Mouse (Mus musculus) lung, embryonic 15.5 days (tissue): ENCODE measurements at regions not wholly inside any gene's neighbourhood (a gene's known extent, or its start where the extent isn't known, plus 50 kb on each side); places are given as distances from the start of the nearest gene placed in this dataset.

Experiments used
- ATAC-seq: fragments of 200-750 bp; cut with Nextera tagmentation; 2 replicates; pipeline ENCODE4 v1.8.0; 2017; ENCODE audit warnings: moderate number of reproducible peaks, borderline replicate concordance; ENCODE audit not compliant: low FRiP score, low TSS enrichment; ENCODE audit errors: extremely low read depth
- H3K27ac ChIP-seq: fragments of 300-500 bp; sonication (generic); 2 replicates; pipeline ENCODE4 v1.5.1; 2015; ENCODE audit warnings: moderate library complexity, mild to moderate bottlenecking, inconsistent platforms
- H3K27me3 ChIP-seq: fragments of 300-500 bp; sonication (generic); 2 replicates; pipeline ENCODE4 v1.6.1; 2015; ENCODE audit warnings: inconsistent platforms
- H3K36me3 ChIP-seq: fragments of 300-500 bp; sonication (generic); 2 replicates; pipeline ENCODE4 v1.6.1; 2015; ENCODE audit warnings: inconsistent platforms
- H3K4me1 ChIP-seq: fragments of 300-500 bp; sonication (generic); 2 replicates; pipeline ENCODE4 v1.6.1; 2015; ENCODE audit warnings: inconsistent platforms
- H3K4me2 ChIP-seq: fragments of 300-500 bp; sonication (generic); 2 replicates; pipeline ENCODE4 v1.6.1; 2015; ENCODE audit warnings: inconsistent platforms, mild to moderate bottlenecking, moderate library complexity
- H3K4me3 ChIP-seq: fragments of 300-500 bp; sonication (generic); 2 replicates; pipeline ENCODE4 v1.5.1; 2015; ENCODE audit warnings: mild to moderate bottlenecking, inconsistent platforms
- H3K9ac ChIP-seq: fragments of 300-500 bp; sonication (generic); 2 replicates; pipeline ENCODE4 v1.6.1; 2015; ENCODE audit warnings: inconsistent platforms
- H3K9me3 ChIP-seq: fragments of 300-500 bp; sonication (generic); 2 replicates; pipeline ENCODE4 v1.6.1; 2016; ENCODE audit warnings: inconsistent platforms
- WGBS: fragments of 180-500 bp; shearing (Covaris S2); methylation state at CpG from one replicate; pipeline ENCODE4 v1.1.7; 2015; 5-methylcytosine and 5-hydroxymethylcytosine counted together

- WGBS = 55% methylated on average over 1 of the region's 1 CpGs
- H3K4me1 ChIP-seq = no peaks in the 10 kb centered on the region
- H3K36me3 ChIP-seq = no peaks in the 10 kb centered on the region
- ATAC-seq = no peak
- H3K27ac ChIP-seq = no peak overlapping the region
- H3K27me3 ChIP-seq = no peaks in the 10 kb centered on the region
- no peaks in the 10 kb centered on the region for H3K9me3 ChIP-seq
- no peak overlapping the region for H3K9ac ChIP-seq
- H3K4me2 ChIP-seq = no peak overlapping the region
- H3K4me3 ChIP-seq = no peak overlapping the region
Measured at GRCm38 (mm10) chr6:33117877-33118276, 57.8 kb upstream of the Chchd3 start.

- no peaks in the 10 kb centered on the region for H3K36me3 ChIP-seq
- H3K4me3 ChIP-seq = no peak overlapping the region
- H3K4me1 ChIP-seq = no peaks in the 10 kb centered on the region
- no peak overlapping the region for H3K4me2 ChIP-seq
- H3K9ac ChIP-seq = no peak overlapping the region
- H3K9me3 ChIP-seq = no peaks in the 10 kb centered on the region
- H3K27me3 ChIP-seq = no peaks in the 10 kb centered on the region
- no peak for ATAC-seq
- H3K27ac ChIP-seq = no peak overlapping the region
Measured at GRCm38 (mm10) chr6:33120581-33120980, 60.5 kb upstream of the Chchd3 start.

GRCm38 (mm10) chr6:33126574-33126973, 66.5 kb upstream of the Chchd3 start:
- Histone ChIP-seq H3K27ac (no peak overlapping the region), H3K4me1 (no peaks in the 10 kb centered on the region), H3K4me2 (no peak overlapping the region), H3K27me3 (no peaks in the 10 kb centered on the region), H3K9me3 (no peaks in the 10 kb centered on the region), H3K4me3 (no peak overlapping the region), H3K36me3 (no peaks in the 10 kb centered on the region), H3K9ac (no peak overlapping the region)
- WGBS = 5% methylated on average over 8 of the region's 8 CpGs
- no peak for ATAC-seq

GRCm38 (mm10) chr6:33136906-33137305, 76.8 kb upstream of the Chchd3 start:
- no peaks in the 10 kb centered on the region for H3K36me3 ChIP-seq
- no peaks in the 10 kb centered on the region for H3K9me3 ChIP-seq
- H3K4me3 ChIP-seq = no peak overlapping the region
- H3K27ac ChIP-seq = no peak overlapping the region
- WGBS = 74% methylated on average over 7 of the region's 7 CpGs
- no peaks in the 10 kb centered on the region for H3K4me1 ChIP-seq
- no peak overlapping the region for H3K9ac ChIP-seq
- H3K27me3 ChIP-seq = no peaks in the 10 kb centered on the region
- no peak for ATAC-seq
- no peak overlapping the region for H3K4me2 ChIP-seq

- Histone ChIP-seq H3K27me3 (no peaks in the 10 kb centered on the region), H3K9me3 (no peaks in the 10 kb centered on the region), H3K9ac (no peak overlapping the region), H3K27ac (no peak overlapping the region), H3K4me3 (no peak overlapping the region), H3K4me2 (no peak overlapping the region), H3K4me1 (no peaks in the 10 kb centered on the region), H3K36me3 (no peaks in the 10 kb centered on the region)
- no peak for ATAC-seq
- WGBS = 39% methylated on average over 8 of the region's 8 CpGs
Measured at GRCm38 (mm10) chr6:33137823-33138222, 77.8 kb upstream of the Chchd3 start.

- Histone ChIP-seq H3K4me1 (no peaks in the 10 kb centered on the region), H3K9ac (no peak overlapping the region)
Measured at GRCm38 (mm10) chr6:33166479-33166878, 82.4 kb upstream of the Exoc4 start.

GRCm38 (mm10) chr6:33173606-33174005, 75.3 kb upstream of the Exoc4 start:
- ATAC-seq = no peak
- H3K4me3 ChIP-seq = no peak overlapping the region
- H3K36me3 ChIP-seq = no peaks in the 10 kb centered on the region
- no peaks in the 10 kb centered on the region for H3K9me3 ChIP-seq
- WGBS = 71% methylated on average over 12 of the region's 12 CpGs
- H3K9ac ChIP-seq = no peak overlapping the region
- no peak overlapping the region for H3K4me2 ChIP-seq
- no peaks in the 10 kb centered on the region for H3K27me3 ChIP-seq
- H3K27ac ChIP-seq = no peak overlapping the region
- H3K4me1 ChIP-seq = no peaks in the 10 kb centered on the region

More at GRCm38 (mm10) chr6:33166479-33166878, 82.4 kb upstream of the Exoc4 start:
- H3K4me3 ChIP-seq = no peak overlapping the region
- H3K27me3 ChIP-seq = no peaks in the 10 kb centered on the region
- H3K36me3 ChIP-seq = no peaks in the 10 kb centered on the region
- 83% methylated on average over 11 of the region's 11 CpGs for WGBS
- no peaks in the 10 kb centered on the region for H3K9me3 ChIP-seq
- H3K4me2 ChIP-seq = no peak overlapping the region
- no peak for ATAC-seq
- no peak overlapping the region for H3K27ac ChIP-seq

GRCm38 (mm10) chr6:33174616-33175015, 74.3 kb upstream of the Exoc4 start:
- 60% methylated on average over 6 of the region's 6 CpGs for WGBS
- Histone ChIP-seq H3K4me1 (no peaks in the 10 kb centered on the region), H3K27ac (no peak overlapping the region), H3K9me3 (no peaks in the 10 kb centered on the region), H3K27me3 (no peaks in the 10 kb centered on the region), H3K4me2 (no peak overlapping the region), H3K4me3 (no peak overlapping the region), H3K9ac (no peak overlapping the region), H3K36me3 (no peaks in the 10 kb centered on the region)
- ATAC-seq = no peak

GRCm38 (mm10) chr6:33189521-33190246, 59.2 kb upstream of the Exoc4 start:
- no peak for ATAC-seq
- H3K36me3 ChIP-seq = no peaks in the 10 kb centered on the region
- H3K4me3 ChIP-seq = no peak overlapping the region
- H3K9ac ChIP-seq = no peak overlapping the region
- no peaks in the 10 kb centered on the region for H3K9me3 ChIP-seq
- H3K4me2 ChIP-seq = no peak overlapping the region
- no peak overlapping the region for H3K27ac ChIP-seq
- WGBS = 36% methylated on average over 11 of the region's 11 CpGs
- H3K27me3 ChIP-seq = no peaks in the 10 kb centered on the region
- no peaks in the 10 kb centered on the region for H3K4me1 ChIP-seq

GRCm38 (mm10) chr6:33193823-33194222, 55.1 kb upstream of the Exoc4 start:
- WGBS = 82% methylated on average over 3 of the region's 3 CpGs
- no peaks in the 10 kb centered on the region for H3K27me3 ChIP-seq
- H3K4me3 ChIP-seq = no peak overlapping the region
- ATAC-seq = peak; percentile 35; the same call in 1 of the 2 replicates
- H3K9ac ChIP-seq = no peak overlapping the region
- no peaks in the 10 kb centered on the region for H3K4me1 ChIP-seq
- no peaks in the 10 kb centered on the region for H3K9me3 ChIP-seq
- no peaks in the 10 kb centered on the region for H3K36me3 ChIP-seq
- H3K27ac ChIP-seq = no peak overlapping the region
- H3K4me2 ChIP-seq = no peak overlapping the region
